Mouse (Mus musculus) ES-E14 (cell line): ENCODE data around the gene Fsip1. TPM values are rescaled to one million over a fixed set of nuclear protein-coding genes. Genes with fewer than 3 reads are reported as not detected.

ENCODE experiments used
- DNase-seq: peaks from one replicate; pipeline ENCODE4 v3.0.0-alpha.2; 2013; ENCODE audit warnings: low read depth, low spot score
- H3K27ac ChIP-seq: 2 replicates; pipeline ENCODE4 v1.5.1; 2012; ENCODE audit warnings: low read depth, mild to moderate bottlenecking, low read length, moderate library complexity, mixed read lengths; ENCODE audit not compliant: poor library complexity, insufficient read depth, severe bottlenecking
- H3K36me3 ChIP-seq: 2 replicates; pipeline ENCODE4 v1.6.1; 2012; ENCODE audit warnings: mild to moderate bottlenecking, low read length, moderate library complexity, mixed read lengths; ENCODE audit not compliant: control insufficient read depth, poor library complexity, insufficient read depth, severe bottlenecking
- H3K4me1 ChIP-seq, 2 experiments: fragments of 150-350 bp in 1 of 2; sonication (generic) in 1 of 2; 2 replicates each; pipeline ENCODE4 v1.6.1; 2012; ENCODE audit warnings: low read length in 2 of 2, mild to moderate bottlenecking in 1 of 2, mixed read lengths in 1 of 2; ENCODE audit not compliant: control insufficient read depth in 2 of 2, insufficient read depth in 2 of 2, poor library complexity in 1 of 2
- H3K4me3 ChIP-seq, 2 experiments: fragments of 150-350 bp in 1 of 2; sonication (generic) in 1 of 2; 2 replicates each; pipeline ENCODE4 v1.5.1; 2012; ENCODE audit warnings: low read length in 2 of 2, low read depth in 1 of 2, mild to moderate bottlenecking in 1 of 2, mixed read lengths in 1 of 2; ENCODE audit not compliant: insufficient read depth in 1 of 2, poor library complexity in 1 of 2, severe bottlenecking in 1 of 2
- H3K9ac ChIP-seq: 2 replicates; pipeline ENCODE4 v1.6.1; 2012; ENCODE audit warnings: low read depth, mild to moderate bottlenecking, low read length, mixed read lengths; ENCODE audit not compliant: poor library complexity, insufficient read depth, severe bottlenecking
- H3K9me3 ChIP-seq: fragments of 150-350 bp; sonication (generic); 2 replicates; pipeline ENCODE4 v1.6.1; 2012; ENCODE audit warnings: low read depth, mild to moderate bottlenecking, low read length; ENCODE audit not compliant: control insufficient read depth, insufficient read depth
- CHD2 ChIP-seq: IDR thresholded peaks from 2 replicates; pipeline ENCODE4 v1.6.1; 2014; ENCODE audit warnings: mild to moderate bottlenecking, low read depth, low read length, inconsistent platforms
- HCFC1 ChIP-seq: IDR thresholded peaks from 2 replicates; pipeline ENCODE4 v1.6.1; 2012; ENCODE audit warnings: low read length, inconsistent platforms, borderline replicate concordance; ENCODE audit not compliant: insufficient read depth
- MAFK ChIP-seq: IDR thresholded peaks from 2 replicates; pipeline ENCODE4 v1.6.1; 2014; ENCODE audit warnings: mild to moderate bottlenecking, low read depth, low read length, inconsistent platforms; ENCODE audit not compliant: insufficient read depth
- ZC3H11A ChIP-seq: IDR thresholded peaks from 2 replicates; pipeline ENCODE4 v1.6.1; 2012; ENCODE audit warnings: low read depth, mild to moderate bottlenecking, inconsistent platforms, low read length, borderline replicate concordance
- ZNF384 ChIP-seq: IDR thresholded peaks from 2 replicates; pipeline ENCODE4 v1.6.1; 2012; ENCODE audit warnings: low read depth, low read length, inconsistent platforms
- in situ Hi-C, 2 experiments: fragments of 600-800 bp; cut with MboI; formaldehyde crosslinking; loops; one replicate each; pipeline ENCODE4 v1.15.1; 2025; ENCODE audit warnings: low sequenced_read_pairs in 2 of 2, inconsistent platforms in 1 of 2; ENCODE audit not compliant: unreplicated experiment in 2 of 2
- total RNA-seq: library from RNA; depleted of rRNA; stranded (reverse); fragments of 300-350 nt; gene quantifications from 2 replicates; pipeline ENCODE4 v1.2.3, GENCODE M21; 2012

Gene Fsip1
- total RNA-seq, 1 experiment: 0.85 TPM

- in situ Hi-C loops: no loop called here
- Histone ChIP-seq H3K4me3 (no peak overlapping the region), H3K36me3 (no peaks in the 10 kb centered on the region), H3K9ac (no peak overlapping the region), H3K9me3 (no peaks in the 10 kb centered on the region), H3K4me1 (no peaks in the 10 kb centered on the region), H3K27ac (no peak overlapping the region)
- peak; percentile 83 for TF ChIP-seq ZC3H11A
- TF ChIP-seq HCFC1: no peak
- peak; percentile 50 for DNase-seq
Observed at GRCm38 (mm10) chr2:118263151-118263913, 6.6 kb upstream of the Fsip1 start.

GRCm38 (mm10) chr2:118262673-118263072 is 5.9 kb upstream of the Fsip1 start:
- no peak for DNase-seq
- no peak overlapping the region for H3K4me3 ChIP-seq
- H3K9me3 ChIP-seq: no peaks in the 10 kb centered on the region
- H3K9ac ChIP-seq: no peak overlapping the region
- H3K4me1 ChIP-seq: no peaks in the 10 kb centered on the region
- in situ Hi-C loops: no loop called here
- TF ChIP-seq ZC3H11A: no peak
- no peak for TF ChIP-seq ZNF384
- TF ChIP-seq HCFC1: no peak
- no peak for TF ChIP-seq CHD2
- TF ChIP-seq MAFK: no peak
- H3K27ac ChIP-seq: no peak overlapping the region
- H3K36me3 ChIP-seq: no peaks in the 10 kb centered on the region

GRCm38 (mm10) chr2:118259746-118260145 is 3.0 kb upstream of the Fsip1 start:
- Histone ChIP-seq H3K27ac (no peak overlapping the region), H3K4me3 (no peak overlapping the region), H3K9ac (no peak overlapping the region), H3K4me1 (no peaks in the 10 kb centered on the region), H3K9me3 (no peaks in the 10 kb centered on the region), H3K36me3 (no peaks in the 10 kb centered on the region)
- DNase-seq: no peak
- TF ChIP-seq ZNF384 (no peak), CHD2 (no peak), ZC3H11A (no peak), MAFK (no peak)
- in situ Hi-C loops: no loop called here

DNA sequence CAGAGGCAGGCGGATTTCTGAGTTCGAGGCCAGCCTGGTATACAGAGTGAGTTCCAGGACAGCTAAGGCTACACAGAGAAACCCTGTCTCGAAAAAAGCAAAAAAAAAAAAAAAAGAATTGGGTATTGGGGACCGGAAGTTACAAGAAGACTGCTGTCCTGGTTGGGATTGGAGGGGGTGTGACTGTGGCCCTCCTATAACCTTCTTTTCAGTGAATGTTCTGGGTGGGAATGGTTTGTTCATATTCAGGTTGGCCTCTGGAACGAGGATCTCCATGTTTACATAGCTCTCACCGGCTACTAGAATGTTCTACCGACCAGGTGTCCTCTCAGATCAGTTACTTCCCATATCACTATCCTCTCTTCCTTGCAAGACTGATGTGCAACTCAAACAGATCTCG is 328 bp upstream of the Fsip1 start:
- Histone ChIP-seq H3K4me3 (peak overlapping the region; percentile 5 to 31; a peak in 3 of 4 replicates), H3K9me3 (no peaks in the 10 kb centered on the region), H3K27ac (no peak overlapping the region), H3K9ac (no peak overlapping the region), H3K36me3 (no peaks in the 10 kb centered on the region), H3K4me1 (no peaks in the 10 kb centered on the region; a peak in 1 of 4 replicates)
- DNase-seq: no peak
- TF ChIP-seq MAFK (no peak), CHD2 (peak; percentile 96)
- in situ Hi-C loops: no loop called here

GRCm38 (mm10) chr2:118254516-118254915 is 2.2 kb downstream of the Fsip1 start:
- DNase-seq: no peak
- in situ Hi-C loops: no loop called here
- Histone ChIP-seq H3K36me3 (no peaks in the 10 kb centered on the region), H3K4me1 (no peaks in the 10 kb centered on the region; a peak in 1 of 4 replicates), H3K27ac (no peak overlapping the region), H3K4me3 (no peak overlapping the region), H3K9ac (no peak overlapping the region), H3K9me3 (no peaks in the 10 kb centered on the region)
- no peak for TF ChIP-seq CHD2
- no peak for TF ChIP-seq MAFK
- no peak for TF ChIP-seq ZC3H11A
- TF ChIP-seq HCFC1: no peak
- no peak for TF ChIP-seq ZNF384
